Mouse (Mus musculus) right cerebral cortex, postnatal 25 days (tissue): ENCODE measurements at regions not wholly inside any gene's neighbourhood (a gene's known extent, or its start where the extent isn't known, plus 50 kb on each side); places are given as distances from the start of the nearest gene placed in this dataset.
A peak's percentile ranks its signal among the peaks of the same experiment; 100 is the strongest.

Experiments used
- DNase-seq: peaks from one replicate; pipeline ENCODE4 v3.0.0; 2022

DNA sequence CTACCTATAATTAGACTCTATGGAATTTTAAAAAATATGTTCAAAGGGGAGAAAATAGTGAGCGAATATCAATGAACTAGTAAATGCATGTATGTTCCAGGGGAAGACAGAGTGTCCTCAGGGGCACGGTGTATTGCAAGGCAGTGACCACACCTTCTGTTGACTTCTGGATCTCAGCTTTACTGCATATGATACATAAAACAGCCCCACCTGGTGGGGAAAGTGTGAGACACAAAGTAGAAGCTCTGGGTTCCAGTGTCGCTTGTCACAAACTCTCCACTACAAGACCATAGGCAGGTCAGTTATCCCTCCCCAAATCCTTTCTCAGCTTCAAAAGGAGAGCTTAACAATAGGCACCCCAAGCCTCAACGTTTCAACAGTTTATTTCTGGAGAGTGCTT, 168.8 kb downstream of the Gm11361 start:
- no peak for DNase-seq

DNA sequence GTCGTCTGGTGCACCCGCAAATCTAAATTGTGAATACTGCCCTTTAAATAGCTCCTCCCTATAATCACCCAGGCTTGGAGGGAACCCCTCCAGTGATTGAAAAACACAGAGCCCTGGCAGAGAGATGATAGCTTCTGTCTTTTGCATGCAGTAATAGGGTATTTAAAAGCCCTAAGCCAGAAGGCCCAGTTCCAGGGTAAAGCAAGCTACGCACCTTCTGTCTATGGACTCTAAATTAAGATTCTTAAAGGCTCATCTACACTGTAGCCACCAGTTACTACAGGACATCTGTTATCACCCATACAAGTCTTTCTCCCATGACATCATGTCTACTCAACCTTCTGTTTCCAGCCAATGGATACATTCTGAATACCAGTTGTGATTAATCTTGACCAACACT, 167.8 kb downstream of the Gm11361 start:
- DNase-seq: no peak

DNA sequence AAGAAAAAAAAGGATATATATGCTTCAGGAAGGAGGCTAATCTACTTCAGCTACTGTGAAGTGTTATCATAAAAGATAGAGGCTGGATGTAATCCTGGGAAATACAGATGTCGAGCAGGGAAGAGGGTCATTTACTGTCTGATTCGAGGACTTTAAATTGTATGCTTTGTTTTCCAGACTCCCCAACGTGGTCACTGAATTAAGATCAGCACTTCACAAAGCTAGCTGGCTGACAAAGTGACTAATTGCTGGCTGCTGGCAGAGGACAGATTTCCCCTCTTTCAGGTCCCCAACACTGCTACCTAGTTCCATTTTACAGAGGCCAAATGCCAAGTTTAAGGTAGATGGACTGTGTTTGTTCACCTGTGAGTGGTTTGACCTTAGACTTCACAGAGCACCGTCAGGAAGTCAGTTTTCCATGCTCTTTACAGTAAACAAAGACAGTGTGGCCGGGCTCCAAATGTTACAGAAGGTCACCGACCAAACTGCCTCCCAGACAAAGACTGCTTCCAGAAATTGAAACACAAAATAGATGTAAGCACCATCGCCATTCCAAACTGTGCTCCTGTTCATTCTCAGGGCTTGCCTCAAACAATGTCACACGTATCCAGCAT, 167.2 kb downstream of the Gm11361 start:
- no peak for DNase-seq

DNA sequence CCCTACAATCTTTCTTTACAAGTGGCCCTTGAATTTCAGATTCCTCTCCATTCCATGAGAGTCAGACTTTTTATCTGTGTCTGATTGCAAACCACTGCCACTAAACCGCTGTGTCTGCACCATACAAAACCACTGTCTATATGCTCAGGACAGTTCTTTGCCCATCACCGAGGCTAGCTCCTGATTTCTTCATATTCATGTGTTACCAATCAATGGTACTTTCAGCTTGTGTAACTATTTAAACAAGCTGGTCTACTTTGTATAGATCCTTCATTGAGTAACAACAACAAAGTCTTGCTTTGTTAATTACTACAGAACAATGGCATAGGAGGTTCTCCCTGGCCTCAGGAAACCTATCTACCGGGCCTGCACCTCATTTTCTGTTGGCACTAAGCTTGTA, 164.0 kb downstream of the Gm11361 start:
- DNase-seq: no peak

DNA sequence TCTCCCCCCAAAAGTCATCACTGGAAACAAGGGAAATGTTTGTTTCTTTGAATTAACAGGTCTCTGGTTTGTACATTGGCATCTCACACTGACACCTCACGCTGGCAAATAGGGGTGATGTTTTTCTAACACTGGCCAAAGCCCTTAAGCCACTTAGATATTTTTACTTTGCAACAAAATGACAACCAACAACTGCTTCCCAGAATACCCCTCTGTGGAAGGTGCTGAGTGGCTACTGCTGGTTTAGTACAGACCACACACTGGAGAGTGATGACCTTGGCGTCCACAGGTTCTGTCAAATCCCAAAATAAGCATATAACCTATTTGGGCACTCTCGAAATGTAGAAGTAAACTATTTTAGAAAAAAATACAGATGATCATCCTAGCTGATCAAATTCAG, 163.3 kb downstream of the Gm11361 start:
- no peak for DNase-seq

DNA sequence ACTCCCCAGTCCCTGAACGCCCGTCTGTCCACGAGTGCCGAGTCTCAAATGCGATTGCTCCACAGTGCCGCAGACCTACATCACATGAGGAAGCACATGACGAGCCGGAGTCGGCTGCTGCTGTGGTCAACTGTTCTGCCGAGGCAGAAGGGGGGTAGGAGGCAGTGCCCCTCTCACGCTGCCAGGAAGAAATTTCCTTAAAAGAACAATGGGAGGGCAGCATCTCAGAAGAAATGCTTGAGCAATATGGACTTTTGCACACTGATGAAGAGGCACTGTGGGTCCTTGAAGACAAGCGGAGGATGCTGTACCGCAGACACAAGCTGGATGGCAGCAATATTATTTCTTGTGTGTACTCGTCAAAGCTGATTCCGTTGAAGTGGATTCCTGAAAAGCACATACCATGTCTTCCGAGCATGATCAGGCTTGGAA, 162.6 kb downstream of the Gm11361 start:
- DNase-seq: peak; percentile 89

DNA sequence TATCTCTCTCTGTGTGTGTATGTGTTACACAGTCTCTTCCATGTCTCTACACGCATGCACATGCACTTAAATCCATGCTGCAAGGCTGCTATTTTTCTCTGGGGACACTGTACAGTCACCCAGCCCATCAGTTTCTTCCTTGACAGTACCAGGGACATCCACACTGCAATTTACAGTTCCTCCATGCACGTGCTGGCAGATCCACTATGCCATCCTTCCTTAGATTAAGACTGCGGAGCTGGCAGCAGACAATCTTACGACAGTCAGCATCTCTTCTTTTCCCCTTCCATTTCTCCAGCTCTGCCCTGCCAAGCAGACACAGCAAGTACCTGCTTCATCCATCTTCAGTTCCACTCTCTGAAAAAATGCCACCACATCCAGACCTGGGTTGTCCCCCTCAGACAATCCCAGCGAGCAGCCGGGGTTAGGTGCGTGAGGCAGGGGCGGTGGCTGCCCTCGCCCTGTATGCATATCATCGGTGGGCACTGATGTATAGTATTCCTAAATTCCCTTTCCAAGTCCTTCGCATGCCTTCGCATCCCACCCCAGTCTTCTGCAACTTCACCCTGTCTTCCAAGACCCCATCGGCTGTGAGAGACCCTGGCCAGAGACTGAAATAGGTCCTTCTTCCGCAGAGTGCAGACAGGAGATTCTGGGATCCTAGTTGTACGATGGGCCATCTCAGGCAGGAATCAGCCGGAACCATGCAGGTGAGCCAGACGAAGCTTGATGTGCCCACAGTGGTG, 161.8 kb downstream of the Gm11361 start:
- DNase-seq: peak; percentile 55

DNA sequence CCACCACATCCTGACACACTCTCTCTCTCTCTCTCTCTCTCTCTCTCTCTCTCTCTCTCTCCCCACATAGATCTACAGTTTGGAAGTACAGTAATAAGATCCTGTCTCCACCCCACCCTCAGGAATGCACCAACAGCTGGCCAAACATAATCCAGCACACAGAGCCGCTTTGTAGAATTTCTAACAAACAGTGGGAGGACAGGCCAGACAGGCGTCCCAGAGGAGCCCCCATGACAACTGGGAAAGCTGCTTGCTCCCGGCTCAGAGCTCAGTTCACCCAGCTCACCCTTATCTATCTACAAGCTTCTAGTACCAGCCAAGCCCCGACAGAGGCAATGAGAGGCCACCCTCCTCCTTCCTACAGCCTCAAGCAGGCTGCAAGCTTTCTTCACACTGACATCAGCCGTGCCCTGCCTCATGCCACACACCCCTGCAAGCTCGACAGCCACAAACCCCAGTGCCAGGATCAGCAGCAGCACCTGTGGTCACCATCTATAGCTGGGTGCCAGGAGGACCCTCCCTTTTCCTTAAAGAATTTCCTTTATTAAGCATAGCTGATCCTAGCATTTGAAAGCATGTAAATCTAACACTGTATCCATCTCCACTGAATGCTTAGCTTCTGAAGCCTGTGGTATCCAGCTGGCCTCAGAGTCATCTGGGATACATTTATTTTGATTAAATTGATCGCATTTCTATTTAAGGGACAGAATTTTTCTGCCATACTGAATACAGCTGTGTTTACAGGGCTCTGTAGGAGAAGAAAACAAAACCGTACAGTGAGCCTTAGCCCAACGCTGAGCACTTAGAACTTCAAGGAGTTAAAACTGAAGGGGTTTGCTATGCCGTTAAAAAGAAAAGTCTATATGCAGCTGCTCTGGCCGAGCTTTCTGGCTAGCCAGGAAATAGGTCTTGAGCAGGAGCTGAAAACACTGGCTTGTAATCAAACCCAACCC, 160.9 kb downstream of the Gm11361 start:
- peak; percentile 56 for DNase-seq

DNA sequence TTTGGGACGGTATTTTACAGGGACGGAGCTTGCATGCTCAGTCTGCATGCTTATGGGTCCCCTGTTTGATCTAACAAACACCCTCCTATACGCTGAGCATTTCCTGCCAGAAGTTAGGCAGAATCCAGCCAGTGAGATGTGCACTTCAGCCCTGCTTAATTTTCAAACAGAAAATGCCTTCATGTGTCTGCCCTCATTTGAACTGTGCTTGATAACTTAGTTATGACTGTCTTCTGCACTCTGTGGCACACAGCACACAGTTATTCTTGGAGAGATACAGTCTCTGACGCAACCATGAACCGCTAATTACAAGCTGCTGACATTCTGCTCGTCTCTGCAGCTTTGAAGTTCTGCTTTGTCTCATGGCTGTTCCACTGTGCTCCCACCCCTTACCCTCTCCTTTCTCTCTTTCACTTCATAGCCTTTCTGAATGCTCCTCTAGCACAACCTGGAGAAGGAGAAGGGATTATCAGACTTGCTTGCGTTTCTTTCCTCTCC, 160.2 kb downstream of the Gm11361 start:
- DNase-seq: peak; percentile 56

DNA sequence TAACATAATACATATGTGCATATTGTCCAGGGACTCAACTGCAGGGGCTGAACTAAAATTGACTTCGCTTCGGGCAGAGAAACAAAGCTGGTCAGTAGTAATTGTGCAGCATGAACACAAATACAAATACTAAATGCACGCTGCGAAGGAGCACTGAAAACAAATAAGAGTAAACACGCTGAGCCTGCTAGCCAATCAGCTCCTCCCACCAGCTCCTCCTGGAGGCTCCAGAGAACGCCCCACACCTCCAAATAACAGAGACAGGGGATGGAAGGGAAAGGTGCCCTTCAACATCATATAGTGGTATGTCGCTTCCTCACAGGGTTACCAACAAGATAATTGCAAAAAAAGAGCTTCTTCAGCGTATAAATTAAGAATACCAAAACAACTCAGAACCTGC, 159.6 kb downstream of the Gm11361 start:
- peak; percentile 44 for DNase-seq

DNA sequence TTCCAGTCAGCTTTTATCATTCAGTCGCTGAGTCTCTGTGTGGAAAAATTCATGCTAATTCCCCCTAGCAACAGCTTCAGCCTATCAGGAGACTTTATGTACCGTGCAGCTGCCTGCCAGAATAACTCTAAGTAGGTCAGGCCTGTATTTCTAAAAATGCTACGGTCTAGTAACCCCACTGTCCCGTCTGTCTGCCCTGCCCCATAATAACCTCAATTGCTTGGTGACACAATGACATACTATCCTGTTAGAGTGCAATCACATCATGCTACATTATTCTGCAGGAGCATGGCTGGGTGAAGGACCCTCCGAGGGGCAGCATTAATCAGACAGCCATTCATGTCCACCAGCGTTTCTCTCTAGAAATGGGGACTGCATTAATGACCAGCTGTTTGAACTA, 158.9 kb downstream of the Gm11361 start:
- peak; percentile 44 for DNase-seq

DNA sequence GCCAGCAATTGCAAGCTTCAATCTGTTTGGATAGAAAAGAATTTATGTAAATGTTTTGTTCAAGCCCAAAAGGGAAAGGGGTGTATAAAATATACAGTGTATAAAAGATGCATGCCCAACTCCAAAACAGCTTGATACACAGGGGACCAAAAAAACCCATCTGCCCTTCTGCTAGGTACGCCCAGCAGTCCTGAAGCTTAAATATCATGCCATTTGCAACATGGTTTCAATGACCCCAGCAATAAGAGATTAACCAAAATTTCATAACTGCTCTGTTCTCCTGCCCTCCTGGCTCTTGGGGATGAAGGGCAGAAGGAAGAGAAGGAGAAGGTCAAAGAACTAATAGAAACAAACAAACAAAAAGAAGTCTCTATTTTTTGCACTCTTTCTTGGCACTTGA, 158.4 kb downstream of the Gm11361 start:
- no peak for DNase-seq

DNA sequence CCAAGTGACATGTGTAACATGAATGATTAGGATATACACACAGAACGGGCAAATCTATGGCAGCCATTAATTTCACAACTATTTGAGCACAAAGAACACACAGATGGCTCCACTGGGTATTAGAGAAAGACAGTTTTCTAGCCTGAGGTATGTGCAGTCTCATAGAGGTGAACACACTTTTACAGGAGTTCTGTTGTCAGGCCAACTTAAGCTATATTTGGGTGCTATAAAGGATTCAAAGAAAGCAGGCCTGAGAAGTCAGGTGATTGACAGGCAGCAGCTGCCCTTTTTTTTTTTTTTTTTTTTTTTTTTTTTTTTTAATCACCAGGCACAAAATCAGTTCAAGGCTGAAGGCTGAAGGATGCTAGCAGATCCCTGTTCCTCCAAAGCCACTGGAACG, 153.0 kb downstream of the Gm11361 start:
- no peak for DNase-seq

DNA sequence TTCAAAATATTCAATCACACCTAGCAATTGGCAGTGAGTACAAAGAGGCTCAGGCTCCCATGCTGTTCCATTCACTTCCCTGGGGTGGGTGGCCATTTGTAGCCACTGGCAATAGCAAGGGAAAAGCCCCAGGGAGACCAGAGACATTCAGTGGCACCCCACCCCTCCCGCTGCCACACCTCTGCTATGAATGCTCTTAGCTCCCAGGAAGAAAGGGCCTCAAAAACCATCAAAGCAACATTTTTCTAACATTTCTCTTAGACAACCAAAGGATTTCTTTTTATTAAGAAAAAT, 152.2 kb downstream of the Gm11361 start:
- DNase-seq: no peak

DNA sequence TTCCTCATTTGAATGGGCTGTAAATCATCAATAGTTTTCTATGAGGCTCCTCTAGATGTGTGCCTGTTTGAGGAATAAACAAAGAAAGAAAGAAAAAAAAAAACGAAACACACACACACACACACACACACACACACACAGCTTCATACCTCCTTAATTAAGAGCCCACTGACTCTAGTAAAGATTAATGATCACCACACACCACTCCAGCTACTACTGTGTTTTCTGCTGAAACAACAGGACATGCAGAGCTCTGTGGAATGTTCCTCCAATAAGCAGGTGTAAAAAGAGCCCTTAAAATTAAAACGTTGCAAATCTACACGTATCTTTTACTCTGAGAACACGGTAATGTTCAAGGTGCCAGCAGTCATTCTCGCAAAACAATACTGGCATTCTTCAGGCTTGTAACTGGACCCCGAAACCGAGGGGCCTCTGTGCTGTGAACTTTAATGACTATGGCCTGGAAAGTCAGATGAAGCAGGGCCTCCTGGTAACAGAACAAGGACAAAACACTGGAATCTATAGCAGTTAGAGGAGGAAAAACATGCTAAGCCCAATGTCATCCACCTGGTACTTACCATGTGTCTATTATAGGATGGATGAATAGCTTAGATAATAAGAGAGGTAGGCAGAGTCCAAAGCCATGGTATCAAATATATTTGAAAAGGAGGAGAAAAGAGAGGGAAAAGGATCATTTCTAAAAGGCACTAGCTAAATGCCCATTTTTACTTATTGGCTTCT, 151.7 kb downstream of the Gm11361 start:
- DNase-seq: no peak

DNA sequence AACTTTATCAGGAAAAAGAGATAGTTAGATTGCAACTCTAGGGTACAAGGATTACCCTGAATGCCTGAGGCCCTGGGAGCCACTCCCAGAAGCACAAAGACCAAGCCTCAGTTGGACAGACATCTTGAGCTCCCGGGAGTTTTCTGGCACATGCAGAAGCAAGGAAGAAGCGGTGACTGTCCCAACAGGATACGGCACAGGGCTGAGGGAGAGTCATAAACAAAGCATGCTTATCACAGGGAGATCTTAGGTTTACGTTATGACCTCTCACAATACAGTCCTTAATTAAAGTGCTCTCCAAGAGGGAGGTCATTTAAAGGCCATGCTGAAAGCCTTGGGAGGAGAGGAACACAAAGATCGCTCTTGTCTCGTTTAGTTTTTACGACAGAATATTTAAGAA, 143.1 kb downstream of the Gm11361 start:
- DNase-seq: no peak
